Comparison of ENCODE assay signal across 19 mouse cellular contexts in the genomic region with DNA sequence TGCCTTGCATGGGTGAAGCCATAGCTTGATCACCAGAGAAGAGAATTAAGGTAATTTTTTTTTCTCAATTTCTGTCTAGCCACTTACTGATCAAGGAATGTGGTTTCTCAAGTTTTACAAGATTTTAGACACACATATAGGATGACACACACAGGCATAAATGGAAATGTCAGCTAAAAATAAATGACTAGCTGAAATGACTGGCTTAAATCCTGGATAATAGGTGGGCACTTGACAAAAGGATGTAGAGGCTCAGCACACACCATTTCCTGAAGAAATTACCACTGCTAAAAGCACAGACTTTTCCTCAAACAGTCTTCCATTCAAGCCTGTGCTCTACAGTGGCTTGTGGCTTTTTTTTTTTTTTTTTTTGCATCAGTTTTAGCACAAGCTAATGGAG. TPM values are rescaled to one million over a fixed set of nuclear protein-coding genes. Genes with fewer than 3 reads are reported as not detected.
A peak's percentile ranks its signal among the peaks of the same experiment; 100 is the strongest.
DNase-seq lines count a peak whose midpoint lies in the region; ATAC-seq lines count a peak whose summit lies in the region.
"Had no signal": no experiment of that assay in that cellular context is flagged by ENCODE, and none has a peak within 500 bp of the region (broad histone marks: within the 10 kb centered on the region; RNA-seq: fewer than 3 reads in every experiment).

No protein-coding gene starts in this region.

- H3K4me3 ChIP-seq in embryonic facial prominence, embryonic 12.5 days, result no peak overlapping the region
- no peak overlapping the region for H3K4me3 ChIP-seq in embryonic facial prominence, embryonic 14.5 days (ENCODE audit: low read depth, low read length)
- H3K4me3 ChIP-seq: embryonic facial prominence, embryonic 13.5 days; forebrain, embryonic 13.5 days; forebrain, embryonic 15.5 days had no signal

- H3K9ac ChIP-seq in embryonic facial prominence, embryonic 12.5 days, result no peak overlapping the region
- no peak overlapping the region for H3K9ac ChIP-seq in embryonic facial prominence, embryonic 14.5 days (ENCODE audit: low read depth, low read length)
- H3K9ac ChIP-seq: embryonic facial prominence, embryonic 13.5 days; forebrain, embryonic 13.5 days; forebrain, embryonic 15.5 days; forebrain, postnatal 0 days had no signal

- H3K4me1 ChIP-seq in embryonic facial prominence, embryonic 12.5 days, result no peaks in the 10 kb centered on the region
- no peaks in the 10 kb centered on the region for H3K4me1 ChIP-seq in embryonic facial prominence, embryonic 14.5 days (ENCODE audit: control insufficient read depth, insufficient read depth, low read length)
- H3K4me1 ChIP-seq: embryonic facial prominence, embryonic 13.5 days; forebrain, embryonic 13.5 days; forebrain, embryonic 15.5 days had no signal

- H3K36me3 ChIP-seq in embryonic facial prominence, embryonic 12.5 days, result no peaks in the 10 kb centered on the region
- H3K36me3 ChIP-seq in embryonic facial prominence, embryonic 14.5 days (ENCODE audit: control insufficient read depth, insufficient read depth, low read length), result no peaks in the 10 kb centered on the region
- H3K36me3 ChIP-seq: embryonic facial prominence, embryonic 13.5 days; forebrain, embryonic 15.5 days had no signal

- H3K27ac ChIP-seq in embryonic facial prominence, embryonic 12.5 days, result no peak overlapping the region
- H3K27ac ChIP-seq in embryonic facial prominence, embryonic 14.5 days (replicated peaks; ENCODE audit: low read depth, low read length), result no peak overlapping the region
- H3K27ac ChIP-seq: embryonic facial prominence, embryonic 13.5 days; forebrain, embryonic 13.5 days; forebrain, embryonic 15.5 days had no signal

- 0 out of 2 replicates have a peak, but pooled peaks have one; percentile 13 for ATAC-seq in frontal cortex, adult (ENCODE audit: low TSS enrichment)
- 0 out of 2 replicates have a peak, but pooled peaks have one; percentile 10 for ATAC-seq in embryonic facial prominence, embryonic 12.5 days (ENCODE audit: insufficient number of reproducible peaks, insufficient read depth, low FRiP score, low TSS enrichment)
- peak; percentile 76; the same call in 1 of the 2 replicates for ATAC-seq in embryonic facial prominence, embryonic 14.5 days (ENCODE audit: low read depth)
- ATAC-seq: forebrain, embryonic 13.5 days; forebrain, embryonic 15.5 days; forebrain, postnatal 0 days had no signal

- no peaks in the 10 kb centered on the region for H3K9me3 ChIP-seq in embryonic facial prominence, embryonic 12.5 days
- H3K9me3 ChIP-seq in embryonic facial prominence, embryonic 14.5 days (ENCODE audit: control insufficient read depth, low read length), result no peaks in the 10 kb centered on the region
- H3K9me3 ChIP-seq: embryonic facial prominence, embryonic 13.5 days; forebrain, embryonic 13.5 days; forebrain, embryonic 15.5 days had no signal

- no peak for DNase-seq in frontal cortex, adult 2 months (ENCODE audit: extremely low spot score in 1 of 2, low spot score in 1 of 2)
- DNase-seq in embryonic facial prominence, embryonic 14.5 days (ENCODE audit: low spot score), result peak; percentile 53
- DNase-seq in heart, adult 18-20 months, result no peak
- no peak for DNase-seq in cerebellum, adult 9-10 months
- DNase-seq: adrenal gland, adult 2 months; adrenal gland, postnatal 10 days; adrenal gland, postnatal 25 days; cerebellum, adult 11 months; cerebellum, adult 18-20 months; cerebellum, adult 8-10 months; cerebellum, postnatal 10 days; cerebellum, postnatal 25 days; forebrain, postnatal 0 days had no signal

- no peaks in the 10 kb centered on the region for H3K27me3 ChIP-seq in embryonic facial prominence, embryonic 12.5 days
- H3K27me3 ChIP-seq in embryonic facial prominence, embryonic 14.5 days (replicated peaks; ENCODE audit: control insufficient read depth, insufficient read depth, low read length), result no peaks in the 10 kb centered on the region
- H3K27me3 ChIP-seq: embryonic facial prominence, embryonic 13.5 days; forebrain, embryonic 13.5 days; forebrain, embryonic 15.5 days had no signal

- no peak overlapping the region for H3K4me2 ChIP-seq in embryonic facial prominence, embryonic 12.5 days (replicated peaks)
- H3K4me2 ChIP-seq in embryonic facial prominence, embryonic 14.5 days (ENCODE audit: low read depth, low read length), result no peak overlapping the region
- H3K4me2 ChIP-seq: embryonic facial prominence, embryonic 13.5 days; forebrain, embryonic 13.5 days; forebrain, embryonic 15.5 days had no signal

RNA-seq across cellular contexts. Expression of a gene that starts 21.0 kb away (rescaled TPM):
- polyA plus RNA-seq in frontal cortex, adult 2 months (2012; rRNA removed), result 3.7 and 4.7 TPM in 2 replicates
- polyA plus RNA-seq in embryonic facial prominence, embryonic 12.5 days (2016; fragmentation: Nextera tagmentation; extraction: Ambion mirVana), result 14.7 and 16.0 TPM in 2 replicates
- polyA plus RNA-seq in embryonic facial prominence, embryonic 14.5 days (2014; fragmentation: Nextera tagmentation; extraction: Ambion mirVana), result 27.0 and 27.7 TPM in 2 replicates
- total RNA-seq in heart, adult 18-20 months (2021), result 1 to 10 TPM; 2.8 to 5.1 TPM
- total RNA-seq: MEL had no signal

Comparison
In these comparisons a context has a peak if more than half of its experiments do, and no peak if none do; other contexts are left out.
1. ATAC-seq: peak in every context shown above with its lines; median percentile 76 in embryonic facial prominence, embryonic 14.5 days; 13 in frontal cortex, adult; 10 in embryonic facial prominence, embryonic 12.5 days.